Mouse (Mus musculus) stomach, embryonic 16.5 days (tissue): ENCODE data around the gene Krt16. TPM values are rescaled to one million over a fixed set of nuclear protein-coding genes. Genes with fewer than 3 reads are reported as not detected.

Experiments
- ATAC-seq: fragments of 200-750 bp; cut with Nextera tagmentation; 2 replicates; pipeline ENCODE4 v1.8.0; 2017; ENCODE audit warnings: moderate number of reproducible peaks, moderate TSS enrichment; ENCODE audit not compliant: insufficient read depth, low FRiP score
- H3K27ac ChIP-seq: fragments of 300-500 bp; sonication (generic); 2 replicates; pipeline ENCODE4 v1.5.1; 2014; ENCODE audit warnings: low read length
- H3K27me3 ChIP-seq: fragments of 300-500 bp; sonication (generic); 2 replicates; pipeline ENCODE4 v1.6.1; 2014; ENCODE audit warnings: low read length, control low read depth, mixed read lengths; ENCODE audit not compliant: control insufficient read depth, insufficient read depth
- H3K36me3 ChIP-seq: fragments of 300-500 bp; sonication (generic); 2 replicates; pipeline ENCODE4 v1.6.1; 2014; ENCODE audit warnings: low read length; ENCODE audit not compliant: control insufficient read depth, insufficient read depth
- H3K4me1 ChIP-seq: fragments of 300-500 bp; sonication (generic); 2 replicates; pipeline ENCODE4 v1.6.1; 2014; ENCODE audit warnings: low read length, control low read depth, mixed read lengths; ENCODE audit not compliant: control insufficient read depth, insufficient read depth
- H3K4me2 ChIP-seq: fragments of 300-500 bp; sonication (generic); 2 replicates; pipeline ENCODE4 v1.6.1; 2014; ENCODE audit warnings: low read depth, low read length, mixed read lengths
- H3K4me3 ChIP-seq: fragments of 300-500 bp; sonication (generic); replicated peaks from 2 replicates; pipeline ENCODE4 v1.5.1; 2014; ENCODE audit warnings: mild to moderate bottlenecking, low read length
- H3K9ac ChIP-seq: fragments of 300-500 bp; sonication (generic); 2 replicates; pipeline ENCODE4 v1.6.1; 2014; ENCODE audit warnings: low read length
- H3K9me3 ChIP-seq: fragments of 300-500 bp; sonication (generic); replicated peaks from 2 replicates; pipeline ENCODE4 v1.6.1; 2016; ENCODE audit warnings: low read length, control low read depth; ENCODE audit not compliant: control insufficient read depth
- WGBS: fragments of 180-500 bp; shearing (Covaris S2); extraction: QIAGEN DNeasy Blood & Tissue Kit; methylation state at CpG from one replicate; pipeline ENCODE4 v1.1.7; 2014; 5-methylcytosine and 5-hydroxymethylcytosine counted together
- polyA plus RNA-seq: library from polyadenylated mRNA; unstranded; fragments of >200 nt; fragmentation: Nextera tagmentation; extraction: Ambion mirVana; gene quantifications from 2 replicates; pipeline ENCODE4 v1.2.1, GENCODE M21; 2015

Gene Krt16
- polyA plus RNA-seq, 1 experiment from 2014 or later = 1.6 TPM

DNA sequence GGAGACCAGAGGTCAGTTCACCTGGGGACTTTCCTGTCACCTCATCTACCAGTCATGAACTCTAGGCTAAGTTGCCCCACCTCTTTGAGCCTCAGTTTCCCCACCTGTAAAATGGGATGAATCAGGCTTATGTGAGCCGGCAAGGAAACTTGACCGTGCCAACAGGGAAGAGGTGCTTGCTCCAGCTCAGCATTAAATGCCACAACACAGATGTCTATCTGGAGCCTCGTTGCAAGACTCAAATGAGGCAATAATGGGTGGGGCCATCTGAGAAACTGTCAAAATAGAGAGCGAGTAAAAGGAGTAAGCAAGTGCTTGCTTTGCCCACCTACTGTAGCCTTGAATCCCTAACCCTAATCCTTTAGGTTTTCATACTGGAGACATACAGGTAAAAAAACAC is 29.4 kb downstream of the Krt16 start:
- no peak overlapping the region for H3K9ac ChIP-seq
- no peaks in the 10 kb centered on the region for H3K4me1 ChIP-seq
- no peak overlapping the region for H3K4me3 ChIP-seq
- WGBS = 84% methylated on average over 4 of the region's 4 CpGs
- H3K9me3 ChIP-seq = no peaks in the 10 kb centered on the region
- H3K4me2 ChIP-seq = no peak overlapping the region
- no peaks in the 10 kb centered on the region for H3K27me3 ChIP-seq
- no peak for ATAC-seq
- H3K36me3 ChIP-seq = no peaks in the 10 kb centered on the region
- no peak overlapping the region for H3K27ac ChIP-seq

DNA sequence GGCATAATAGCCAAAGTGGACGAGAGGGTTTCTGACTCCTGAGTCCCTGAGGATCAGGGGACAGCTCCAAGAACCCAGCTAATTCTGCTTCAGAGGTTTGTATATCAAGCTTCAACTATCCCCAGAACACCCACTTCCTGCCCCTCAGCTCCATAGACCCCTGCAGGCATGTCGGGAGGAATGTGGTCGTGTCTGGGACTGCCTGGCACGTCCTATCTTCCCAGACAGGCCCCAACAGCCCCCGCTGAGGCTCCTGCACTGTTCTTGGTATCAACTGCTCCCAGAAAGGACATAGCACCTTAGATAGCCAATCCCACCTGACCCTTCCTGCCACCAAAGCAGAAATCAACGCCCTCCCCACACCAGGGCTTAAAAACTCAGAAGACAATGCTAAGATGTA is 40.2 kb downstream of the Krt16 start:
- ATAC-seq = no peak
- Histone ChIP-seq H3K4me1 (no peaks in the 10 kb centered on the region), H3K9ac (no peak overlapping the region), H3K27ac (peak overlapping the region; percentile 55), H3K9me3 (no peaks in the 10 kb centered on the region), H3K4me2 (no peak overlapping the region), H3K4me3 (no peak overlapping the region), H3K27me3 (no peaks in the 10 kb centered on the region), H3K36me3 (no peaks in the 10 kb centered on the region)
- 40% methylated on average over 6 of the region's 6 CpGs for whole genome bisulfite sequencing

DNA sequence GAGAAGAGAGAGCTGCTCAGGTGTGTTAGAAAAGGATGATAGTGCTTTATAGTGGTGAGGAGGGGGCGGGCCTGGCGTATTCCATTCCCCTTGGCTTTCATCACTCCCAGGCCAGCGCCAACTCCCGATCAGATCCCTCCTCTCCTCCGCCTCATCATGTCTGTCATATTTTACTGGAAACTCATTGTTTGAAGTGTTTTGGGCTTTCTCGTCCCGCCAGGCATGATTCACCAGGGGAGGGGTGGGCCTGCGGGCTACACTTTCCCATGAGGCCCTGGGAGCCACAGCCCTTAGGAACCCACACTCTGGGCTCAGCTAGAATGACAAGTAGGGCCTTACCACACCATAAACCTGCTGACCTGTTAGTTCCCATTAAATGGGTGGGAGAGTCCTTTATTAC is 41.2 kb downstream of the Krt16 start, which contains the start of gene Krt14:
Krt14 (minus strand) TSS at position 51 of the 400 bp plus-strand sequence.
- Histone ChIP-seq H3K27me3 (no peaks in the 10 kb centered on the region), H3K4me2 (no peak within 1 kb of the TSS), H3K36me3 (no peaks in the 10 kb centered on the region), H3K4me1 (no peaks in the 10 kb centered on the region), H3K9me3 (no peaks in the 10 kb centered on the region), H3K27ac (peak within 1 kb of the TSS; percentile 55), H3K9ac (no peak within 1 kb of the TSS), H3K4me3 (peak within 1 kb of the TSS; percentile 21)
- 84% methylated on average over 8 of the region's 8 CpGs for WGBS
- ATAC-seq = no peak

DNA sequence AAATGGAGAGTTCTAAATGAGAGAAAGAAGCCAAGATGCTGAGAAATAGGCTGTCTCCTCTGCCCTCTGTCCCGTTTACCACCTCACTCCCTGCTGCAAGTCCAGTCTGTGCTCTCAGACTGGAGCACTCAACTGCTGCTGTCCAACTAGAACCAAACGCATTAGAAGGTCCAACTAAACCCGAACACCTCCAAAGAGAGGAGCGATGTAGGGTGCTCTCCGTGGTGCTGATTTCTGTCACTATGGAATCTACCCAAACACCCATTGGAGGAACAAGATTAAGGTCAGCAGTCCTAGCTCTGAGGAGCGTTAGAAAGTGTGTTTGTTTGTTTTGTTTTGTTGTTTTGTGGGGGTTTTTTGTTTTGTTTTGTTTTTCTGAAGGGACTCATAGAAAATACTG is 45.3 kb downstream of the Krt16 start:
- Histone ChIP-seq H3K4me2 (no peak overlapping the region), H3K9me3 (no peaks in the 10 kb centered on the region), H3K4me1 (no peaks in the 10 kb centered on the region), H3K27me3 (no peaks in the 10 kb centered on the region; the same call in 1 of the 2 replicates), H3K9ac (no peak overlapping the region), H3K36me3 (no peaks in the 10 kb centered on the region), H3K4me3 (no peak overlapping the region), H3K27ac (no peak overlapping the region)
- 7% methylated on average over 6 of the region's 6 CpGs for WGBS
- ATAC-seq = no peak

GRCm38 (mm10) chr11:100202906-100203305 is 45.8 kb downstream of the Krt16 start:
- Histone ChIP-seq H3K27ac (no peak overlapping the region), H3K9ac (no peak overlapping the region), H3K4me3 (no peak overlapping the region), H3K9me3 (no peaks in the 10 kb centered on the region), H3K27me3 (no peaks in the 10 kb centered on the region; the same call in 1 of the 2 replicates), H3K4me2 (no peak overlapping the region), H3K4me1 (no peaks in the 10 kb centered on the region), H3K36me3 (no peaks in the 10 kb centered on the region)
- WGBS = 81% methylated on average over 4 of the region's 4 CpGs
- ATAC-seq = no peak

DNA sequence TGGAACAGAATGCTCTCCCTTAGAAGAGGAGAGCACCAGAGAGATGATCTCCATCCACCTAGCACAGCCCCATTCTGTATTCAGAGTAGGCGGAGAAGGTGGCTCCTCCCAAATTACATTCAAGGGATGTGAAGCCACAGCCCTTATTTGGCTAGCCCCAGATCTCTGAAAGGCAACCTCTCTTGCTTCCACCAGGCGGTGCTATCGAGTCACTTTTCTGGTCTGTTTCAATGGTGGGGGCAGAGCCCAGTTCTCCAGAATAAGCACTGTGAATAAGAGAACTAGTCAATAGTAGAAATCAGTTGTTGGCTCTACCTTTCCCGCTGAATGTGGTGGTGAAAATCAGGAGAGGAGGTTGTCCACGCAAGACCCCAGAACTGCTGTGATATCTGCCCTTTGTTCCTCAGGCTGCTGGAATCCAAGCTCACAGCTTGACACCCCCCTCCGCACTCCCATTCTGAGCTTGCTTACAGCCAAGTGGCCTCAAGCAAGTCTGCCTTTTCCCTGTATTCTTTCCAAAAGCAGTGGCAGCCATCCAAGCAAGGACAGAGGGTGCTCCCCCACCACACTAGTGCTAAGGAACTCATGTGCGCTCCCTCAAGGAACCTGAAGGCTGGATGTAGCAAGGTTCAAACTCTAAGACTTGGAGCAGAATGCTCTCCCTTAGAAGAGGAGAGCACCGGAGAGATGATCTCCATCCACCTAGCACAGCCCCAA is 48.4 kb downstream of the Krt16 start:
- no peaks in the 10 kb centered on the region for H3K9me3 ChIP-seq
- H3K9ac ChIP-seq = no peak overlapping the region
- no peaks in the 10 kb centered on the region for H3K36me3 ChIP-seq
- no peak overlapping the region for H3K4me2 ChIP-seq
- H3K27ac ChIP-seq = no peak overlapping the region
- WGBS = 41% methylated on average over 8 of the region's 8 CpGs
- no peak overlapping the region for H3K4me3 ChIP-seq
- ATAC-seq = no peak
- H3K4me1 ChIP-seq = no peaks in the 10 kb centered on the region
- no peaks in the 10 kb centered on the region; the same call in 1 of the 2 replicates for H3K27me3 ChIP-seq

DNA sequence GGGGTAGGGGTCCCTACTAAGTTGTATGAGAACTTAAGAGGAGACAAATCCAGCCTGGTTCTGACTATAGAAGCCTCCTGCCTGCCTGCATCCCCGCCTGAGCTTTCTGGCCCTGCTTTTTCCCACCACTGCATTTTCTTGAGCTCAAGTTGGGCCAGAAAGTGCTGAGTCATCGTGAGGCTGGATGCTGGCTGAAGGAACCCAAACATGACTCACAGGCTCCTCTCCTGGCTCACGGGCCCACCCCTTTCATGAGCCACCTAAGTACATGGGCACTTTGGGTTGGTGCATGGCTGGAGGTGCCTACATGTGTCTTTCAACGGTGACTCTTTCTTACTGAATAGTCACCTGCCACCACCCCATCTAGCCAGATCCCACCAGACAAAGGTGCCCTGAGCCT is 50.0 kb downstream of the Krt16 start:
- Histone ChIP-seq H3K36me3 (no peaks in the 10 kb centered on the region), H3K4me1 (no peaks in the 10 kb centered on the region), H3K27me3 (no peaks in the 10 kb centered on the region; the same call in 1 of the 2 replicates), H3K9ac (no peak overlapping the region), H3K9me3 (no peaks in the 10 kb centered on the region), H3K4me2 (no peak overlapping the region), H3K27ac (no peak overlapping the region), H3K4me3 (no peak overlapping the region)
- ATAC-seq = no peak
- WGBS = 69% methylated on average over 4 of the region's 4 CpGs

Other genes with a start within 250 kb of the Krt16 start
- gene Krt33a, start 232.7 kb downstream of the Krt16 start, polyA plus RNA-seq = 0.23 and 0.34 TPM in 2 replicates
- gene Krt33b, start 219.0 kb downstream of the Krt16 start, polyA plus RNA-seq = 0.30 TPM in 1 of 2 replicates, not detected in the other
- gene Krt34, start 207.3 kb downstream of the Krt16 start, polyA plus RNA-seq = 3.2 and 4.2 TPM in 2 replicates
- gene Krt31, start 198.4 kb downstream of the Krt16 start, polyA plus RNA-seq = 0.74 and 0.81 TPM in 2 replicates
- 0.24 and 0.40 TPM in 2 replicates for gene Krt32, start 160.7 kb downstream of the Krt16 start, polyA plus RNA-seq
- gene Krt35, start 152.7 kb downstream of the Krt16 start, polyA plus RNA-seq = 0.76 and 1.5 TPM in 2 replicates
- gene Krt36, start 143.3 kb downstream of the Krt16 start, polyA plus RNA-seq = 0.44 and 0.75 TPM in 2 replicates
- 1,856 and 2,859 TPM in 2 replicates for gene Krt13, start 127.3 kb downstream of the Krt16 start, polyA plus RNA-seq
- 1,477 and 1,759 TPM in 2 replicates for gene Krt15, start 113.0 kb downstream of the Krt16 start, polyA plus RNA-seq
- 1,141 and 1,514 TPM in 2 replicates for gene Krt19, start 100.2 kb downstream of the Krt16 start, polyA plus RNA-seq
- gene Krt9, start 55.7 kb downstream of the Krt16 start, polyA plus RNA-seq = not detected in 2 replicates
- 46.4 and 67.1 TPM in 2 replicates for gene Krt14, start 41.4 kb downstream of the Krt16 start, polyA plus RNA-seq
- gene Krt17, start 12.1 kb upstream of the Krt16 start, polyA plus RNA-seq = 34.0 and 45.6 TPM in 2 replicates
- gene Krt42, start 21.0 kb upstream of the Krt16 start, polyA plus RNA-seq = not detected in 2 replicates
- 1,614 and 1,638 TPM in 2 replicates for gene Eif1, start 71.0 kb upstream of the Krt16 start, polyA plus RNA-seq
- gene Gast, start 85.5 kb upstream of the Krt16 start, polyA plus RNA-seq = 10.8 and 13.3 TPM in 2 replicates
- gene Hap1, start 107.2 kb upstream of the Krt16 start, polyA plus RNA-seq = 13.2 and 13.5 TPM in 2 replicates
- gene Jup, start 148.9 kb upstream of the Krt16 start, polyA plus RNA-seq = 247 and 328 TPM in 2 replicates
- gene P3h4, start 165.9 kb upstream of the Krt16 start, polyA plus RNA-seq = 56.7 and 62.1 TPM in 2 replicates
- gene Fkbp10, start 166.8 kb upstream of the Krt16 start, polyA plus RNA-seq = 114 and 119 TPM in 2 replicates
- 99.1 and 109 TPM in 2 replicates for gene Nt5c3b, start 192.9 kb upstream of the Krt16 start, polyA plus RNA-seq
- gene Klhl10, start 193.0 kb upstream of the Krt16 start, polyA plus RNA-seq = 0.29 and 0.30 TPM in 2 replicates
- gene Klhl11, start 223.8 kb upstream of the Krt16 start, polyA plus RNA-seq = 7.4 and 7.5 TPM in 2 replicates